Mouse (Mus musculus): ENCODE results near the gene Gm16867.
"Not testable (repeated sequence)": the region's sequence is repeated elsewhere in the genome, so short reads cannot be mapped to it uniquely, and the experiment has no call there.

GRCm38 (mm10) chr14:69520810-69521209, 17.6 kb upstream of the Gm16867 start:
- not testable (repeated sequence) for TF ChIP-seq EP300, CTCF (IDR thresholded peaks at IDR 0.05; ENCODE audit: low read depth)
